Mouse (Mus musculus): Measurements from ENCODE around the gene Bspry. TPM values are rescaled to one million over a fixed set of nuclear protein-coding genes. Genes with fewer than 3 reads are reported as not detected.

Bspry gene
- polyA plus RNA-seq, 1 experiment from 2014 or later = 0.22 TPM

GRCm38 (mm10) chr4:62516579-62516978 is 36.7 kb downstream of the Bspry start:
- peak; percentile 90 for ATAC-seq (ENCODE audit: insufficient read depth)
- Histone ChIP-seq H3K4me3 (replicated peaks) (peak overlapping the region; percentile 79), H3K27ac (replicated peaks) (peak overlapping the region; percentile 99), H3K9ac (peak overlapping the region; percentile 91), H3K4me2 (peak overlapping the region; percentile 90), H3K36me3 (replicated peaks) (peaks cover 40% of the 10 kb centered on the region), H3K9me3 (replicated peaks) (no peaks in the 10 kb centered on the region), H3K4me1 (replicated peaks) (peaks cover 77% of the 10 kb centered on the region), H3K27me3 (no peaks in the 10 kb centered on the region)
- WGBS (ENCODE audit: insufficient replicate concordance) = 3% methylated on average over 1 of the region's 1 CpGs

- Histone ChIP-seq H3K4me3 (replicated peaks) (peak overlapping the region; percentile 79), H3K36me3 (replicated peaks) (peaks cover 40% of the 10 kb centered on the region), H3K4me2 (peak overlapping the region; percentile 90), H3K9ac (peak overlapping the region; percentile 91), H3K9me3 (replicated peaks) (no peaks in the 10 kb centered on the region), H3K27me3 (no peaks in the 10 kb centered on the region), H3K27ac (replicated peaks) (peak overlapping the region; percentile 99), H3K4me1 (replicated peaks) (peaks cover 77% of the 10 kb centered on the region)
- peak; percentile 37 for ATAC-seq (ENCODE audit: insufficient read depth)
- 13% methylated on average over 8 of the region's 8 CpGs for WGBS (ENCODE audit: insufficient replicate concordance)
These were observed 37.2 kb downstream of the Bspry start for GRCm38 (mm10) chr4:62517046-62517445.

- 29% methylated on average over 10 of the region's 10 CpGs for WGBS (ENCODE audit: insufficient replicate concordance)
- H3K4me1 ChIP-seq (replicated peaks) = peaks cover 73% of the 10 kb centered on the region
- no peak for ATAC-seq (ENCODE audit: insufficient read depth)
- peak overlapping the region; percentile 79 for H3K4me3 ChIP-seq (replicated peaks)
- peak overlapping the region; percentile 99 for H3K27ac ChIP-seq (replicated peaks)
- peak overlapping the region; percentile 91 for H3K9ac ChIP-seq
- H3K9me3 ChIP-seq (replicated peaks) = no peaks in the 10 kb centered on the region
- H3K36me3 ChIP-seq (replicated peaks) = peaks cover 40% of the 10 kb centered on the region
- no peaks in the 10 kb centered on the region for H3K27me3 ChIP-seq
- H3K4me2 ChIP-seq = peak overlapping the region; percentile 90
These were observed 37.9 kb downstream of the Bspry start for GRCm38 (mm10) chr4:62517538-62518415.

DNA sequence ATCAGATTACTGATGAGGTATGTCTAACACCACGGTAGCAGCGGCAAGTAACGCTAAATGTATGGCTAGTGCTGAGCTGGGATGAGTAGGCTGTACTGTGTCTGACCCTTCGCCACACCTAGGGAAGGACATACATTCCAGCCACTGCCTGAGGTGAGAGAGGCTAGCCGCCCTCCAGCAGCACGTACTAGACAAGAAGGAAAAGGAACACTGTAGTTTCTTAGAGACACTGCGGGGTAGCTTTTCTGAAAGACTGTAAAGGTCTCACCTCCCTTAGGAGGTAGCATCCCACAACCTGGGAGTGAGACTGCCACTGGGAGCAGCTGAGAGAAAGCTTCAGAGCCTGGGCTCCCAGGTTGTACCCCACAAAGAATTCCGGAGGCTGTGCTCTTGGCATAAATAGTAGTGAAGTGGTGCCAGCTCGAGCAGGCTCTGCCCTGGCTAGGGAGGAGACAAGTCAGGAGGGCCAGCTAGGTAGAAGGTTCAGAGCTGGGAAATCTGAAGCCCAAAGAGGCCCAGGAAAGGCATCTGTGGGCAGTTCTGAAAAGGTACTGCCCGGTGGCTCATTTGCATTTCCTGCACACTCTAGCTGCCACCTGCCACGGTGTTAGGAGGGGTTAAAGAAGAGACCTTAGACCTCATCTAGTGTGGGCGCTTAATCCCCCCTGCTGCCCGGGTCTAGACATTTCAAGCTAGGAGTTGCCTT is 38.7 kb downstream of the Bspry start:
- H3K4me1 ChIP-seq (replicated peaks) = peaks cover 73% of the 10 kb centered on the region
- H3K27ac ChIP-seq (replicated peaks) = peak overlapping the region; percentile 99
- no peak for ATAC-seq (ENCODE audit: insufficient read depth)
- H3K9ac ChIP-seq = peak overlapping the region; percentile 91
- WGBS (ENCODE audit: insufficient replicate concordance) = 32% methylated on average over 13 of the region's 13 CpGs
- H3K4me2 ChIP-seq = peak overlapping the region; percentile 90
- peak overlapping the region; percentile 79 for H3K4me3 ChIP-seq (replicated peaks)
- H3K9me3 ChIP-seq (replicated peaks) = no peaks in the 10 kb centered on the region
- peaks cover 40% of the 10 kb centered on the region for H3K36me3 ChIP-seq (replicated peaks)
- no peaks in the 10 kb centered on the region for H3K27me3 ChIP-seq

DNA sequence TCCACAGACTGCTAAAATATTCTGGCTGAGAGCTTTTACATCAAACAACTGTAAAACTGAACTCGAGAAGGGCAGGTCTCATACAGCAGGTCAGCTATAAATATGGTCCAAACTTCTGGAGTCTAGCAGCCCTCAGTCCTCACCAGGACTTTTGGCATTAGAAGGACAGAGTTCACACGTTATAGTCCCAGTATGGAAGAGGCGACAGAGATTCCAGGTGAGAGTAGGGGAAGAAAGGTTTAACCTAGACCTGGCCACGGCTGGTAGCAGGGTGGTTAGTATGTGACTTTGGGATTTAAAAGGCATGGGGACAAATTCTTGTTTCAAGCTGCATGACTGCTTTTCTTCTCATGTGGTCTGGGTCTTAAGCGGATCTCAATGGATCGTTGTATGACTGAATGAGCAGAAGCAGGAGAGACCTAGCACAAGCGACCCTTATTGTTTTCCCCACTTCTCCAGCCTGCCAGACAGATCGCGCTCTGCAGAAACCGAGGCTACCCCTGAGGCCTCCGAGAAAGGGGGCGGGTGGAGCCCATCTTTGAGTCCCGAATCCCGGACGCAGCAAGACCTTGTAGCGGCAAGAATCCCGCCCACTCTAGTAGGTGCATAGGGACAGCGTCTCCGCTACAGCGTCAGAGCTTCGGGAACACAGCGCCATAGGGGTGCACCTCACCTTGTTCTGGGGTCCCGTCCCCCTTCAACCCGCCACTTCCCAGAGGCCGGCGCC is 39.4 kb downstream of the Bspry start:
- H3K27me3 ChIP-seq = no peaks in the 10 kb centered on the region
- peaks cover 73% of the 10 kb centered on the region for H3K4me1 ChIP-seq (replicated peaks)
- H3K4me2 ChIP-seq = peak overlapping the region; percentile 90
- peak overlapping the region; percentile 99 for H3K27ac ChIP-seq (replicated peaks)
- ATAC-seq (ENCODE audit: insufficient read depth) = peak; percentile 6
- 2% methylated on average over 26 of the region's 26 CpGs for WGBS (ENCODE audit: insufficient replicate concordance)
- H3K4me3 ChIP-seq (replicated peaks) = peak overlapping the region; percentile 79
- H3K9ac ChIP-seq = peak overlapping the region; percentile 91
- no peaks in the 10 kb centered on the region for H3K9me3 ChIP-seq (replicated peaks)
- peaks cover 37% of the 10 kb centered on the region for H3K36me3 ChIP-seq (replicated peaks)

DNA sequence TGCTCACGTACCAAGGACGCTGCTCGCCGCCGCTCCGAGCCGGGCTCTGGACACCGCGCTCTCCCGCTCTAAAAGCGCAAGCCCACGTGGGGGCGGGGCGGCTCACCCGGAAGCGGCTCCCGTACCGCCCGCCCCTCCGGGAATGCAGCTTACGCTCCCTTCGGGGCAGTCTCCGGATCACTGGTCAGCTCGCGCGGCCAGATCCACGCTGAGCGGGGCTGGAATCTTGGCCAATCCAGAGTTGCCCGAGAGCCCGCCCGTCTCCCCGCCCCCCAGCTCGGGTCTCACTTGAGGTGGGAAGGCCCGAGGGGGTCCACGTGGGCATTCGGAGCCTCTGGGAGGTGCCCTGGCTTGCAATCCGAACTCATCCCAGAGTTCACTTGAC is 40.0 kb downstream of the Bspry start, which contains the start of gene Alad:
Alad (minus strand) TSS at position 70 of the 385 bp plus-strand sequence.
- Histone ChIP-seq H3K27ac (replicated peaks) (peak within 1 kb of the TSS; percentile 99), H3K36me3 (replicated peaks) (peaks cover 33% of the 10 kb centered on the region), H3K4me3 (replicated peaks) (peak within 1 kb of the TSS; percentile 79), H3K9me3 (replicated peaks) (no peaks in the 10 kb centered on the region), H3K4me1 (replicated peaks) (peaks cover 74% of the 10 kb centered on the region), H3K9ac (peak within 1 kb of the TSS; percentile 91), H3K4me2 (peak within 1 kb of the TSS; percentile 90), H3K27me3 (no peaks in the 10 kb centered on the region)
- under 1% methylated on average over 37 of the region's 37 CpGs for WGBS (ENCODE audit: insufficient replicate concordance)
- peak; percentile 48 for ATAC-seq (ENCODE audit: insufficient read depth)

DNA sequence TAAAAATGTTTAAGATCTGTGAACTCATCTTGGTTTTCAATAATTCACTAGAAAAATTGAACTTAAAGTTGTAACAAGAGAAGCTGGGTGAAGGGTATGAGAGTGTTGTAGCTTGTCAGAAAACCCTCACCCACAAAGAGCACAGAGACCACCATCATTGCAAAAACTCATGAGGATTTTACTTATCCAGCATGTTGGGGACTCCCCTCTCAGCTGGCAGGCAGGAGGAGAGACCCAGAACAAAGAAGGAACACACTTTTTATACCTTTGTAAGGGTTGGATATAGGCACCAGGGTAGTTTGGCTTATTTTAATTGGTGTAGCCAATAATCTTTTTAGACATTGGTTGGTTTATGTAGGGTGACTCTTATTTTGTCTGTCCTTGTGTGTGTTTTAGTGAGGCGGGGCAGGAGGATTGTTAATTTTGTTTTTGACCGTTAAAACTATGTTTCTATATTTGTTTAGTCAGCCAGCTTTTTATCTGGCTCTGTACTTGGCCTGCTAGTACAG is 41.1 kb downstream of the Bspry start:
- peaks cover 73% of the 10 kb centered on the region for H3K4me1 ChIP-seq (replicated peaks)
- no peak for ATAC-seq (ENCODE audit: insufficient read depth)
- peaks cover 26% of the 10 kb centered on the region for H3K36me3 ChIP-seq (replicated peaks)
- peak overlapping the region; percentile 90 for H3K4me2 ChIP-seq
- no peaks in the 10 kb centered on the region for H3K9me3 ChIP-seq (replicated peaks)
- no peak overlapping the region for H3K9ac ChIP-seq
- 53% methylated on average over 2 of the region's 2 CpGs for WGBS (ENCODE audit: insufficient replicate concordance)
- peak overlapping the region; percentile 99 for H3K27ac ChIP-seq (replicated peaks)
- peak overlapping the region; percentile 79 for H3K4me3 ChIP-seq (replicated peaks)
- no peaks in the 10 kb centered on the region for H3K27me3 ChIP-seq

GRCm38 (mm10) chr4:62524651-62525488 is 45.0 kb downstream of the Bspry start, which contains the start of the genes Pole3 and 4933430I17Rik:
Pole3 (minus strand) TSS chr4:62525068.
4933430I17Rik (plus strand) TSS chr4:62525369.
- under 1% methylated on average over 59 of the region's 59 CpGs for WGBS (ENCODE audit: insufficient replicate concordance)
- Histone ChIP-seq H3K9me3 (replicated peaks) (no peaks in the 10 kb centered on the region), H3K9ac (peak within 1 kb of the TSS; percentile 87), H3K4me3 (replicated peaks) (peak within 1 kb of the TSS; percentile 76), H3K27ac (replicated peaks) (peak within 1 kb of the TSS; percentile 88), H3K27me3 (no peaks in the 10 kb centered on the region), H3K4me2 (peak within 1 kb of the TSS; percentile 88), H3K4me1 (replicated peaks) (peaks cover 45% of the 10 kb centered on the region), H3K36me3 (replicated peaks) (peaks cover 26% of the 10 kb centered on the region)
- ATAC-seq (ENCODE audit: insufficient read depth) = peak; percentile 97

DNA sequence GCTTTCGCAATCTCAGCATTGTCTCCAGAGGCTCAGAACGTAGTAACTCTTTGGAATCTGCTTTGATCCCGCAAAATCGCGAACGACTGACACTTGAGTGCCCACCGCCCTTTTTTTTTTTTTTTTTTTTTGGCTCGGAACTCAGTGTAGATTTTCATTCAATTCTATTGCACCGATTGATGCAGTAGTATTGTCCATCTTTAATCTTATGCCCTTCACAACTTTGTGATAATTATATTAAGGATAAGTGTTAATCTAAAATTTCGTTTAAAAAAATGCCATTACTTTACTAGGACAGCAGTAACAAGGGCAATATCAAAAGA is 45.6 kb downstream of the Bspry start:
- Histone ChIP-seq H3K4me2 (peak overlapping the region; percentile 88), H3K27ac (replicated peaks) (no peak overlapping the region), H3K9me3 (replicated peaks) (no peaks in the 10 kb centered on the region), H3K9ac (no peak overlapping the region), H3K4me1 (replicated peaks) (peaks cover 40% of the 10 kb centered on the region), H3K27me3 (no peaks in the 10 kb centered on the region), H3K4me3 (replicated peaks) (peak overlapping the region; percentile 76), H3K36me3 (replicated peaks) (peaks cover 26% of the 10 kb centered on the region)
- WGBS (ENCODE audit: insufficient replicate concordance) = 1% methylated on average over 10 of the region's 10 CpGs
- no peak for ATAC-seq (ENCODE audit: insufficient read depth)

DNA sequence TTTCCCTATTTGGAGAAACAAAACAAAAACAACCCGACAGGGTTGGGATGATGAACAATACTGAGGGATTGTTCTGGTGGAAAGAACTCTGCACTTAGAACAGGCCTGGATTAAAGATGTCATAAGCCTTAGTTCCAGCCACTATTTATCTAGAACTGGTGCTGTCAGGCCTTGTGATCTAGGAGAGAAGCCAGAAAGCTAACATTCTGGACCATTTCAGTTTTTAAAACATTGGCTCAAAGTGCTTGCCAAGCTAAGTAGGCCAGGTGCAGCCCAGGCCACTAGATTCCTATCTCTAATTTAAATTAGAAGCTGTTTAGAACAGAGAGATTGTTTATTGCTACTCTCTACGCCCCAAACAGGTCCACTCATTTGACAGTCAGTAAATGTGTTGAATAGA is 46.4 kb downstream of the Bspry start:
- Histone ChIP-seq H3K9me3 (replicated peaks) (no peaks in the 10 kb centered on the region), H3K4me2 (no peak overlapping the region), H3K27me3 (0 out of 2 replicates have a peak, but pooled peaks cover 5% of the 10 kb centered on the region), H3K9ac (no peak overlapping the region), H3K36me3 (replicated peaks) (peaks cover 26% of the 10 kb centered on the region), H3K4me1 (replicated peaks) (peaks cover 37% of the 10 kb centered on the region), H3K4me3 (replicated peaks) (no peak overlapping the region), H3K27ac (replicated peaks) (no peak overlapping the region)
- no peak for ATAC-seq (ENCODE audit: insufficient read depth)
- 46% methylated on average over 2 of the region's 2 CpGs for WGBS (ENCODE audit: insufficient replicate concordance)
